Mouse (Mus musculus): Measurements from ENCODE around the gene Stac3.

The Stac3 gene

DNA sequence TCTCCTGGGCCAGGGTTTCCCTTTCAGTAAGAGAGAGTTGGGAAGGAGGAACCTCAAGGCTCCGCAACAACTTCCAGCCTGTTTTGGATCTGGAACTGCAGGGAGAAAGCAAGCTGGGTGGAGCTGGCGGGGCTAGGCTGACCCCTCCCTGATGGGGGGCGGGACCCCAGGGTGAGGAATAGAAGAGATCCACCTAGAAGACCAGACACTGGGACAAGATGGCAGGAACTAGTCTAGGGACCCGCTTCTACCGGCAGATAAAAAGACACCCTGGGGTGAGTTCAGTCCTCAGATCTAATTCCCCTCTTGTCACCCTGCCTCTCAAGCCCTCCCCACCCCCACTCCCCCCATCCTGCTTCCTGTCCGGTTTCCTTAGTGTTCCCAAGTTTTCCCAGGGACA lies 13.3 kb downstream of the Stac3 start, which contains the start of gene Ndufa4l2:
Ndufa4l2 (plus strand) TSS at position 204 of the 400 bp plus-strand sequence.
- ChIA-PET CTCF (interaction anchor here (1.5 to 20.7 kb wide), 16 partner anchors 12 to 223 kb away, joined by 3 to 811 read pairs (median 26); partner anchors contain the start of genes Lrp1 (in 1 of the 4), Nxph4 (in 1 of the 4) and Shmt2 (in 1 of the 4)), POLR2A (interaction anchor here (0.9 to 18.5 kb wide), 17 partner anchors 10 to 192 kb away, joined by 3 to 470 read pairs (median 4); partner anchors contain the start of genes Nxph4 (in 1 of the 4) and Shmt2 (in 1 of the 4))

DNA sequence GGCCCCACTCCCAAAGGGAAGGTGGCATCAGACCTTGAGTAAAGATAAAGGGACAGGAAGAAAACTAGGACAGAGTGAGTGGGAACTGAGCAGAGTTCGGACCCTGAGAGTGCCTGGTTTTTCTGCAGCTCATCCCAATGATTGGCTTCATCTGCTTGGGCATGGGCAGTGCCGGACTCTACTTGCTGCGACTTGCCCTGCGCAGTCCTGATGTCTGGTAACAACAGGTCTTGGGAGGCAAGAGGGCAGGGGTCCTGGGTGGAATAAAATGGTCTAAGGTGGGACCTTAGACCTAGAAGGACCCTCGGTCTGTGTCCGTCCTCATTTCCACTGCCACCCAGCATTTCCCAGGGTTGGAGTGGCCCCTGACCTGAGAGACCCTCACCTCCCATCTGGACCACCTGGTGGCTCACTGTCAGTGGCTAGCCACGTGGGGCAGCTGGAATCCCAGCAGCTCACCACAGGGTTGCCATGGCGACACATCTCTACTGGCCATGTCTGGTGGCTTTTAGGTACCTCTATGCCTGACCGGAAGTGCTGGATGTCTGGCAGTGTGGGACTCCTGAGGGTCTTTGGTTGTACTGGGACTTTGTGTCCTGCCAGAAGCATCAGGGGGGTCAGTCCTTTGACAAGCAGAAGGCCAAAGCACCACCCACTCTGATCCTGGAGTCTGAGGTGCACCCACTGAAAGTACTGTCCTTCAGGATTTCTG lies 13.9 kb downstream of the Stac3 start:
- ChIA-PET POLR2A (interaction anchor here (1.0 to 18.5 kb wide), 18 partner anchors 9 to 193 kb away, joined by 3 to 470 read pairs (median 4); partner anchors contain the start of genes Nxph4 (in 1 of the 4) and Shmt2 (in 1 of the 4)), CTCF (interaction anchor here (1.0 to 20.7 kb wide), 10 partner anchors 14 to 107 kb away, joined by 3 to 811 read pairs (median 52); partner anchors contain the start of genes Lrp1 (in 1 of the 4), Nxph4 (in 1 of the 4) and Shmt2 (in 1 of the 4))

DNA sequence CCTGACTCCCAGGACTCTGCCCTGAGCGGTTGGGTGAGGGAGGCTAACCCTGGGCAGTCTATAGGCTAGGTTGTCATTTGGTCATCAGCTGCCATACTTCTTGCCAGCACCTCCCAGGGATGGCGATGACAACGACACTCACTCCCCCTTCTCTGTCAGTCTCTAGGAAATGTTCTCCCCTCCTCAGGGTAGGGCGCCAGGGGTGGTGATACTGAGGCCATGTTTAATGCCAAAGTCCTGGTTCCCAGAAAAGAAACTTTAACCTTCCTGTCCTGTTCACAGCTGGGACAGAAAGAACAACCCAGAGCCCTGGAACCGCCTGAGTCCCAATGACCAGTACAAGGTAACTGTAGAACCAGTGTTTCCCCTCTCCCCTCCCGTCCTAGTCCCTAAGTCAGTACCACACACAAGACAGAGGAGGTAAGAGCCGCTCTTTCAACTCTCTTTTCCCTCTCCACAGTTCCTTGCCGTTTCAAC lies 14.5 kb downstream of the Stac3 start:
- CTCF ChIA-PET, result interaction anchor here (0.7 to 20.7 kb wide), 8 partner anchors 12 to 106 kb away, joined by 3 to 811 read pairs (median 4); partner anchors contain the start of genes Nxph4 (in 1 of the 4) and Shmt2 (in 1 of the 4)
- POLR2A ChIA-PET, result interaction anchor here (0.5 to 18.5 kb wide), 14 partner anchors 7 to 278 kb away, joined by 3 to 470 read pairs (median 4); partner anchors contain the start of genes Nxph4 (in 1 of the 4) and Shmt2 (in 1 of the 4)

DNA sequence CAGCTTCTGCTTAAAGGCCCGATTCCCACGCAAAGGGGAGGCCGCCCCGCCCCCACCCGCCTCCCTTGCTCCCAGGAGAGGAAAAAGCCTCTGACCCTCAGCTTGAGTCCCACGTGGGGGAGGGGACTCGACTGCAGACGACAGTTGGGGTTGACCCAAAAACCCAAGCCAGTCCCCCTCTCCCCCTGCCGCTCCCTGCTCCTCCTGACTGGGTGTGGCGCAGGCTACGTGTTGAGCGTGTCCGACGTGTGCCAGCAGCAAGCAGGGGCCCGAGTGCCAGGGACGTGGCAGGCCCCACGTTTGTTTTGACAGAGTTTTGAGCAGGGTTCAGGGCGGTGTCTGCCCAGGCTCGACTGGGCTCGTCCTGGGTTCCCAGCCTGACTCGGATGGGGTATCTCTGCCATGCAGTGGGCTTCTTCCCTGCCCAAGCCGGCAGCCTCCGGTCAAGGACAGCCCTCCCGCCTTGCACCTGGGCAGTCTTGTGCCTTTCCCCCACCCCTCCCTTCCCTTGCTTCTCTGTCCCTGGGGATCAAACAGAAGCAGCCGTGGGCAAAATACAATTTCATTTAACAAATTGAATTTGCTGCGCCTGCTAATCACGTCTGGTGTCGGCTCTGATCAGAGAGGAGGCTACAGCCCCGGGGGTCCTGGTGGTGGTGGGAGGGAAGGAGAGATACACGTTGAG lies 15.2 kb downstream of the Stac3 start:
- CTCF ChIA-PET, result interaction anchor here (0.6 to 20.7 kb wide), 16 partner anchors 13 to 647 kb away, joined by 3 to 811 read pairs (median 4); partner anchors contain the start of genes Lrp1 (in 1 of the 4), Nxph4 (in 1 of the 4) and Shmt2 (in 1 of the 4)
- POLR2A ChIA-PET, result interaction anchor here in 3 of 4 experiments (0.7 to 18.5 kb wide), 19 partner anchors 8 to 279 kb away, joined by 3 to 470 read pairs (median 4); partner anchors contain the start of genes Nemp1 (in 1 of the 3), Nxph4 (in 1 of the 3), R3hdm2 (in 1 of the 3) and Shmt2 (in 1 of the 3)

DNA sequence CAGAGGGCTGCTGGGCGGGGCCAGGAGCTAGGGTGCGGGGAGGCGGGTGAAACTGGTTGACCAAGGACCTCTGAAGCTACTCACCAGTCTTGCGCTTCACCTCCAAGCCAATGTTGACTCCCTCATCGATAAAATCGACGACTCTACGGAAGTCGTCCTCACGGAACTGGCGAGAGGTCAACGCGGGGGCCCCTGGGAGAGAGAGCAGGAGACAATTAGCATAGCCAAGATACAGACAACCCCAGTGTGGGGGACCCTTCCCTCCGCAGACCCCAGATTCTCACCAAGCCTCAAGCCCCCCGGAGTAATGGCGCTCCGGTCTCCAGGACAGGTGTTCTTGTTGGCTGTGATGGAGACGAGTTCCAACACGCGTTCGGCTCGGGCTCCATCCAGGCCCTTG lies 16.5 kb downstream of the Stac3 start:
- CTCF ChIA-PET, result interaction anchor here in 3 of 4 experiments (0.5 to 20.7 kb wide), 9 partner anchors 8 to 847 kb away, joined by 3 to 811 read pairs (median 5); partner anchors contain the start of genes Lrp1 (in 1 of the 3), Nxph4 (in 1 of the 3) and Shmt2 (in 1 of the 3)
- POLR2A ChIA-PET, result interaction anchor here in 3 of 4 experiments (0.5 to 18.5 kb wide), 26 partner anchors 9 to 1030 kb away, joined by 3 to 470 read pairs (median 3); partner anchors contain the start of genes Lrp1 (in 1 of the 3), Nemp1 (in 1 of the 3), Nxph4 (in 1 of the 3) and Shmt2 (in 1 of the 3)

DNA sequence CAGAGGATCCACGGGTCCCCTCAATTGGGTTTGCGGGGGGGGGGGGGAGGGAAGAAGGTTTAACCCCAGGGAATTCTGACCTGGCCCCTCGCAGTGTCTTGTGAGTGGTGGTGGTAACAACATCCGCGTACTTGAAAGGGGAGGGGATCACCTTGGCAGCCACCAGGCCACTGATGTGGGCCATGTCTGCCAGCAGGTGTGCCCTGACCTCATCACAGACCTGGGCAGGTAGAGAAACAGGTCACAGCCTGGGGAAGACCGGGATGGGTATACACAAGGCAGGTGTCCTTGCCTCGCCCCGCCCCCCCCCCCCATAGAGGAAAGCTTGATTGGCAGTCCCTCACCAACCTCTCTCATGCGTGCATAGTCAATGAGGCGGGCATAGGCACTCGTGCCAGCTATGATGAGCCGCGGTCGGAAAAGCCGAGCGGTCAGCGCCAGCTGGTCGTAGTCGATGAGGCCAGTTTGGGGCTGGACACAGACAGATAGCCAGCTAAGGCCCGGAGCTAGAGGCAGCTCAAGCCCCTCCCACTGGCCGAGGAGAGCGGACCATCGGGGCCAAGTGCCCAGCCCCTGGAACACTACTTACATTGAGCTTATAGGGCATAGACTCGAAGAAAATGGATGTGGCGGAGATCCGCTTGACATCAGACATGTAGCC lies 17.7 kb downstream of the Stac3 start:
- POLR2A ChIA-PET, result interaction anchor here in 3 of 4 experiments (0.6 to 21.5 kb wide), 19 partner anchors 5 to 232 kb away, joined by 3 to 470 read pairs (median 5); partner anchors contain the start of genes Nxph4 (in 2 of the 3), Ndufa4l2 (in 1 of the 3) and Shmt2 (in 1 of the 3)
- CTCF ChIA-PET, result interaction anchor here (0.6 to 21.9 kb wide), 14 partner anchors 6 to 618 kb away, joined by 3 to 811 read pairs (median 6); partner anchors contain the start of genes Ndufa4l2 (in 1 of the 4), Nxph4 (in 1 of the 4) and Shmt2 (in 1 of the 4)

DNA sequence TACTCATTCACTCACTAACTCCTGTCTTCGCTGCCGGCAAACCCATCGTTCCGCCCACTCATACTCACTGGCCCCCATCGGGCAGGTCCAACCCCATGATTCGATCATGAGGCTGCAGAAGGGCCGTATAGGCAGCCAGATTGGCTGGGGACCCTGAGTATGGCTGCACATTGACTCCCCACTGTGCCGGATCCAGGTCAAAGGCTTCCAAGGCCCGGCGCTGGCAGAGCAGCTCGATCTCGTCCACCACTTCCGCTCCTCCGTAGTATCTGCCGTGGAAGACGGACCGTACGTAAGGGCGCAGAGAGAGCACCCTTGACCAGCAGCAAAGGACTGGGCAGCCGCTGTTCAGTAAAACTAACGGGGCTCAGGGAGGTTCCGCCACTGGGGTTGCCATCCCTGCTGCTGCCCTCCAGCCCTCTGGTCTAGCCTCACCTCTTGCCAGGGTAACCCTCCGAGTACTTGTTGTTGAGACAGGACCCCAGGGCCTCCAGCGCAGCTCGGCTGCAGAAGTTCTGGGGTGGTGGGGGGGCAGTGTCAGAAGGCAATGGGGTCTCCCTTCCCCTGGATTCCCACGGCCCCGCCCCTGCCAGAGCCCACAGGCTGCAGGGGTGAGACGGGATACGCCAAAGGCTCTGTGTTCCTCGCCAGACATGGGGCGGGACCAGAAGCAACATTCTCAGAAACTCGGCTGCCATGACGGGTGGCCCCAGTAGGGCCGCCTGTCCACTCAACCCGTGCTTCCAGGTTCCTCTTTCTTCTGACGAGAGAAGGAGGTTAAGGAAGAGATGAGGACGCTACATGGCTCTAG lies 18.6 kb downstream of the Stac3 start:
- ChIA-PET CTCF (interaction anchor here (0.8 to 21.9 kb wide), 14 partner anchors 7 to 617 kb away, joined by 3 to 811 read pairs (median 4); partner anchors contain the start of genes Ndufa4l2 (in 1 of the 4), Nxph4 (in 1 of the 4) and Shmt2 (in 1 of the 4)), POLR2A (interaction anchor here in 3 of 4 experiments (0.6 to 21.5 kb wide), 18 partner anchors 6 to 306 kb away, joined by 3 to 470 read pairs (median 4); partner anchors contain the start of genes Lrp1 (in 2 of the 3), Nxph4 (in 2 of the 3), Ndufa4l2 (in 1 of the 3) and Shmt2 (in 1 of the 3))

DNA sequence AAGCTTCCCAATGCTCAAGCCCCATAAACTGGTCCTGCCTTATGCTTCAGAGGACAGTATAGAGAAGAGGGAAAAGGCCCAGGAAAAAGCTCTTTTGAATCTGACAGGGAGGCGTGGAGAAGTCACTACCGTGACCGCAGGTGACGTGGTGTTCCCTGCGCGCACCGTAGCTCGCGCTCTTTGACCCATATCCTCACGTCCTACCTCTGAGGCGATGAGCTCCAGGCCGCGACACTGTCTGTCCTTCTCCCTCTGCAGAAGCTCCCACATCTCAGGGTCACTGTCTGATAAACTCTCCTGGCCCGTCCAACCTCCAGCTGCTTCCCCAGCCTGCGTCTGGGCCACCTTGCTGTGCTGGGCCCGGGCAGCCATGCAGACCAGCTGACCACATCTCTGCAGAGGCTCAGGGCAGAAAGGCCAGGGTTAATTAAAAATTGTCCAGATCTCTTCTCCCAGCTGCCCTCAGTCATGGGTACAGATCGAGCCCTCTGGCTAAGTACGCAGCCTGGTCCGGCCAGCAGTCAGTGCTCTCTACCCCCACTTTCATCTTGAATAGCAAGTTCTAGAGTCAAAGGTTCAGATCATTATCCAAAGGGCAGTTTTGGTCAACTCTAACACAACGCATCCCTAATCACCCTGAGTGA lies 19.4 kb downstream of the Stac3 start:
- ChIA-PET CTCF (interaction anchor here (0.9 to 21.9 kb wide), 9 partner anchors 8 to 19 kb away, joined by 3 to 811 read pairs (median 8); partner anchors contain the start of genes Ndufa4l2 (in 1 of the 4), Nxph4 (in 1 of the 4) and Shmt2 (in 1 of the 4)), POLR2A (interaction anchor here (0.6 to 21.5 kb wide), 19 partner anchors 7 to 307 kb away, joined by 3 to 470 read pairs (median 6); partner anchors contain the start of genes Lrp1 (in 2 of the 4), Nxph4 (in 2 of the 4), Nab2 (in 1 of the 4) and Ndufa4l2 (in 1 of the 4))

DNA sequence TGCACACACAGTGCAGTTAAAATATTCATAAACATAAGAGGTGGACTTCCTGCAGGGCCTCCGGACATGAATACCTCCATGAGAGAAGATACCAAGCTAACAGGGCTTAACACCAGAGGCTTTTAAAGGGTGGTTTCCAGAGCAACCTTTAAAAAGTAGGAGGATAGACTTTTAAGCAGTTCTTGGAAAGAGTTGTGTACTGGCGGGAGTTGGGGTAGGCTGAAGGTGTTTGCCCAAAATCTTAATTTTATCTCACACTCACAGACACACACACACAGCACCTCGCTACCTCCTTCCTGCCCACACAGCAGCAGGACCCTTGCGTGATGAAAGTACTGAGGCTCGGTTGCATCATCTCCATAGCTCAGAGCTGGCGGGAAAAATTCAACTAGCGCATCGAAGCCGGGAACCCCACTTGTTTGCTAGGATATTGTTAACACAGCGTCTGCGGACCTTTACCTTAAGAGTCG lies 20.2 kb downstream of the Stac3 start:
- ChIA-PET POLR2A (interaction anchor here (0.5 to 21.5 kb wide), 27 partner anchors 8 to 239 kb away, joined by 3 to 470 read pairs (median 5); partner anchors contain the start of genes Nab2 (in 2 of the 4), Nxph4 (in 2 of the 4), Ndufa4l2 (in 1 of the 4) and Nemp1 (in 1 of the 4)), CTCF (interaction anchor here (1.0 to 21.9 kb wide), 10 partner anchors 8 to 18 kb away, joined by 3 to 811 read pairs (median 6); partner anchors contain the start of genes Ndufa4l2 (in 1 of the 4), Nxph4 (in 1 of the 4) and Shmt2 (in 1 of the 4))

DNA sequence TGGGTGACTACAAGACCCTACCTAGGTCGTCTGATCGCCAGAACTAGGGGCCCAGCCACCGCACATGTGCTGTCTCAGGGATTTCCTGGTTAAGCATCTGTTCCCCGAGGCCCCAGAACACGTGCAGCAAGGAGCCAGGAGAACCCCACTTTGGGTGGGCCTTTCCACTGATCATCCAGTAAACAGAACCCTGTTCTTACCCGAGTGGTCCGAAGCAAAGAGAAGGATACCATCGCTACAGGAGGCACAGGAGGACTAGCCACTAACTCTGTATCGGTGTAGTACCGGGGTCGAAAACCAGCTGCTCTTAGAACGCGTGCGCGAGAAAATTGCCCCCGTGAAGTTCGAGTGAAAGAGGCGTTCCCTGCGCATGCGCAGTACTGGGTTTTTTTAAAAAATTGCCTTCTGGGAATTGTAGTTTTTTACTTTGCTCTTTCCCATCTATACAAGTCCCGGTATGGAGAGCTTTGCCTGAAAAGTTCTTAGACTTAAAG lies 20.6 kb downstream of the Stac3 start, which contains the start of gene Shmt2:
Shmt2 (minus strand) TSS at position 357 of the 494 bp plus-strand sequence.
- ChIA-PET CTCF (interaction anchor here in 3 of 4 experiments (0.7 to 21.9 kb wide), 11 partner anchors 7 to 183 kb away, joined by 3 to 811 read pairs (median 5); partner anchors contain the start of genes Ndufa4l2 (in 1 of the 3), Nxph4 (in 1 of the 3) and Shmt2 (in 1 of the 3)), POLR2A (interaction anchor here (0.5 to 21.5 kb wide), 33 partner anchors 7 to 240 kb away, joined by 3 to 470 read pairs (median 5); partner anchors contain the start of genes Nab2 (in 2 of the 4), Nxph4 (in 2 of the 4), Ndufa4l2 (in 1 of the 4) and Nemp1 (in 1 of the 4))

DNA sequence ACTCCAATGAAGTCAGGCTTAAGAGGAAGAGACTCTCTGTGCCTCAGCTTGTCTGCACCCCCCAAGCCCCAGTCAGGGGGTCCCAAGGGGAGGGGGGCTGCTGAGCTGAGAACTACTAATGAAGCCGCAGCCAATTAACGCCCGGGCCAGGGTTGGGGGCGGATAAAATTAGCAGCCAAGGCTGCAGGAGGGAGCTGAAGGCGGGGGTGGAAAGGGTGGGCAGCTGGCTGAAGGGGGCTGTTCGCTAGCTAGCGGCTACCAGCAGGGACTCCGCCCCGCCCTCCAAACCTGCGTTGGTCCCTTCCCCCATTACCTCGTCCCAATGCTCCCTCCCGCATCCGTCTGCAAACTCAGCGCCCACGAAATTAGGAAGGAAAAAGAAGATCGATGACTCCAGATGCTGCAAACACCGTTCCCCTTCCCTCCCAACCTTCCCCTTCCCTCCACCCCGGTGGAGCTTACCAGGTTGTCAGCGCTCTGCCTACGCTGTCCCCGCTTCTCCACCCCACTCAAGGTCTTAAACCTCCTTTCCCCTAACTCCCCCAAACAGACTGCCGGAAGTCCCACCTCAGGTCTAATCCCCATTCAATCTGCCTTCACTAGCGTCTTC lies 23.3 kb downstream of the Stac3 start:
- ChIA-PET CTCF (interaction anchor here (0.6 to 21.9 kb wide), 16 partner anchors 12 to 369 kb away, joined by 3 to 811 read pairs (median 4); partner anchors contain the start of genes Lrp1 (in 1 of the 4), Ndufa4l2 (in 1 of the 4) and Shmt2 (in 1 of the 4)), POLR2A (interaction anchor here (0.6 to 21.5 kb wide), 12 partner anchors 11 to 1038 kb away, joined by 3 to 470 read pairs (median 4); partner anchors contain the start of genes Lrp1 (in 2 of the 4), Ndufa4l2 (in 2 of the 4) and Shmt2 (in 1 of the 4))

DNA sequence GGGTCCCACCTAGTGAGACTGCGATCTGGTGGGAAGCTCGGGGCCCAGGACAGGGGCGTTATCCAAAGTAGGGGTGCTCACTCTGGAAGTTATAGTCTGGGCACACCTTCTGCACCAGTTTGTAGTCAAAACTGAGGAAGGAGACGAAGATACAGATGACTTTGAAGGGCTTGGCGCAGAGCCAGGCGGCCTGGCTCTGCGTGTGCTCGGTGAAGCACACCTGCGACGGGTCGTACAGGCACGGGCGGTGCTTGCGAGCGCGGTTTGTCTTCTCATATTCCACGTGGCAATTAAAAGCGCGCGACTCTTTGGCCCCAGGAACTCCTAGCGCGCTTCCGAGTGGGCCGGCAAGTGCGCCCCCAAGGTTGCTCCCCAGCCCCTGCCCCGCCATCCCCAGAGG lies 24.6 kb downstream of the Stac3 start:
- ChIA-PET POLR2A (interaction anchor here in 3 of 4 experiments (0.6 to 21.5 kb wide), 9 partner anchors 11 to 203 kb away, joined by 3 to 470 read pairs (median 9); partner anchors contain the start of genes Ndufa4l2 (in 2 of the 3) and Shmt2 (in 1 of the 3)), CTCF (interaction anchor here (0.6 to 21.9 kb wide), 16 partner anchors 10 to 693 kb away, joined by 3 to 811 read pairs (median 6); partner anchors contain the start of genes Ndufa4l2 (in 2 of the 4), Lrp1 (in 1 of the 4) and Shmt2 (in 1 of the 4))

DNA sequence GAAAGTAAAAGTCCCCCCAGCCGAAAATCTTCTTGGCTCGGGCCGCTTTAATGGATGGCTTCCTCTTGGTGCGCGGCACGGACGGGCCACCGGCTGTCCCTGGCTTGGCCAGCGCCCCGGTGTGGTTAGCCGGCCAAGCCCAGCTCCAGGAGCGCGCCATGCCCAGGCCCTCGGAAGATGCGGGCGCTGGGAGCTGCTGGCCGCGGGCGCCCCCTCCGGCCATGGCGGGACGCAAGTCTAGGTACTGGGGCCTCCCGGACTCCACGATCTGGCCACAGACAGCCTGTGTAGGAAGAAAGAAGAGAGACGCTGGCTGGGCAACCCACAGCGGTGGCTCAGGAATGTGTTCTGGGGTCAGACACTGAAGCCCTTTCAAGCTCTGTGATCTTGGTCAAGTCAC lies 25.2 kb downstream of the Stac3 start:
- CTCF ChIA-PET, result interaction anchor here (0.6 to 21.9 kb wide), 24 partner anchors 10 to 818 kb away, joined by 3 to 811 read pairs (median 4); partner anchors contain the start of genes Ndufa4l2 (in 2 of the 4), Lrp1 (in 1 of the 4) and Shmt2 (in 1 of the 4)
- POLR2A ChIA-PET, result interaction anchor here (0.6 to 21.5 kb wide), 13 partner anchors 9 to 204 kb away, joined by 3 to 470 read pairs (median 4); partner anchors contain the start of genes Ndufa4l2 (in 2 of the 4), Nemp1 (in 1 of the 4) and Shmt2 (in 1 of the 4)

All from embryonic stem cell, embryonic (primary cell).